Mouse (Mus musculus): ENCODE measurements around the gene Tspan9. TPM values are rescaled to one million over a fixed set of nuclear protein-coding genes. Genes with fewer than 3 reads are reported as not detected.

Gene Tspan9
- polyA plus RNA-seq, 1 experiment from 2014 or later, result 62.6 TPM

- WGBS, result 65% methylated on average over 9 of the region's 9 CpGs
- H3K9ac ChIP-seq (ENCODE audit: low read depth, low read length), result no peak overlapping the region
- H3K9me3 ChIP-seq (ENCODE audit: control insufficient read depth, low read length), result no peaks in the 10 kb centered on the region
- H3K4me1 ChIP-seq (ENCODE audit: control insufficient read depth, insufficient read depth, low read depth, low read length), result no peaks in the 10 kb centered on the region
- peak; percentile 86 for ATAC-seq
- H3K4me2 ChIP-seq (ENCODE audit: low read length), result no peak overlapping the region
- H3K27ac ChIP-seq (ENCODE audit: low read depth, low read length), result no peak overlapping the region
- H3K36me3 ChIP-seq (ENCODE audit: control insufficient read depth, insufficient read depth, low read length), result no peaks in the 10 kb centered on the region
- H3K27me3 ChIP-seq (replicated peaks; ENCODE audit: control insufficient read depth, insufficient read depth, low read length), result no peaks in the 10 kb centered on the region
- H3K4me3 ChIP-seq (ENCODE audit: low read length), result no peak overlapping the region
These were observed 197.7 kb downstream of the Tspan9 start for GRCm38 (mm10) chr6:127945725-127946124.

GRCm38 (mm10) chr6:127942421-127942820, 201.0 kb downstream of the Tspan9 start:
- Histone ChIP-seq H3K9ac (ENCODE audit: low read depth, low read length) (no peak overlapping the region), H3K36me3 (ENCODE audit: control insufficient read depth, insufficient read depth, low read length) (no peaks in the 10 kb centered on the region), H3K27me3 (replicated peaks; ENCODE audit: control insufficient read depth, insufficient read depth, low read length) (no peaks in the 10 kb centered on the region), H3K27ac (ENCODE audit: low read depth, low read length) (no peak overlapping the region), H3K4me1 (ENCODE audit: control insufficient read depth, insufficient read depth, low read depth, low read length) (no peaks in the 10 kb centered on the region), H3K4me3 (ENCODE audit: low read length) (no peak overlapping the region), H3K4me2 (ENCODE audit: low read length) (no peak overlapping the region), H3K9me3 (ENCODE audit: control insufficient read depth, low read length) (no peaks in the 10 kb centered on the region)
- 90% methylated on average over 8 of the region's 8 CpGs for whole genome bisulfite sequencing
- ATAC-seq, result no peak

DNA sequence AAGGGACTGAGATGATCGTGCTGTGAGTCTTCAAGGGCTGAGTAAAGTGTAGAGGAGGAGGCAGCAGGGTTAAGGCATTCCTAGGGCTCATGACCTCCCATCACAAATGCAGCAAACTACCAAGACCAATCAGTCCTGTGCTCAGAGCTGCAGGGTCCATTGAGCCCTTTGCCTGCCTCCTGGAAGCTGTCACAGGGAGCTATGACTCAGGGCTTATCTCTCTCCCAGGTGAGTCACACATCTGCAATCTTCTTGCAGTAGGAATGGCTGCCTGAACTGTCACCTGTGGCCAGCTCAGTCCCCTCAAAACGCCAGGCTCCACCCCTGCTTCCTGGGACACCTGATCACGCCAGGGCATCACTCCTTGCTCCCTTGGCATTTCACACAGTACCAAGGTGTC, 208.3 kb downstream of the Tspan9 start:
- ATAC-seq, result no peak
- Histone ChIP-seq H3K27me3 (replicated peaks; ENCODE audit: control insufficient read depth, insufficient read depth, low read length) (no peaks in the 10 kb centered on the region), H3K4me2 (ENCODE audit: low read length) (no peak overlapping the region), H3K9me3 (ENCODE audit: control insufficient read depth, low read length) (no peaks in the 10 kb centered on the region), H3K4me3 (ENCODE audit: low read length) (no peak overlapping the region), H3K36me3 (ENCODE audit: control insufficient read depth, insufficient read depth, low read length) (no peaks in the 10 kb centered on the region), H3K4me1 (ENCODE audit: control insufficient read depth, insufficient read depth, low read depth, low read length) (peaks cover 5% of the 10 kb centered on the region), H3K27ac (ENCODE audit: low read depth, low read length) (no peak overlapping the region), H3K9ac (ENCODE audit: low read depth, low read length) (no peak overlapping the region)
- WGBS, result 88% methylated on average over 3 of the region's 3 CpGs

- 79% methylated on average over 5 of the region's 5 CpGs for WGBS
- no peak overlapping the region for H3K9ac ChIP-seq (ENCODE audit: low read depth, low read length)
- no peak overlapping the region for H3K4me2 ChIP-seq (ENCODE audit: low read length)
- H3K27me3 ChIP-seq (replicated peaks; ENCODE audit: control insufficient read depth, insufficient read depth, low read length), result no peaks in the 10 kb centered on the region
- H3K4me1 ChIP-seq (ENCODE audit: control insufficient read depth, insufficient read depth, low read depth, low read length), result peaks cover 5% of the 10 kb centered on the region
- no peak overlapping the region for H3K4me3 ChIP-seq (ENCODE audit: low read length)
- no peak overlapping the region for H3K27ac ChIP-seq (ENCODE audit: low read depth, low read length)
- H3K9me3 ChIP-seq (ENCODE audit: control insufficient read depth, low read length), result no peaks in the 10 kb centered on the region
- ATAC-seq, result no peak
- H3K36me3 ChIP-seq (ENCODE audit: control insufficient read depth, insufficient read depth, low read length), result no peaks in the 10 kb centered on the region
These were observed 209.6 kb downstream of the Tspan9 start for GRCm38 (mm10) chr6:127933841-127934240.

- Histone ChIP-seq H3K4me3 (ENCODE audit: low read length) (no peak overlapping the region), H3K27ac (ENCODE audit: low read depth, low read length) (no peak overlapping the region), H3K9ac (ENCODE audit: low read depth, low read length) (no peak overlapping the region), H3K9me3 (ENCODE audit: control insufficient read depth, low read length) (no peaks in the 10 kb centered on the region), H3K27me3 (replicated peaks; ENCODE audit: control insufficient read depth, insufficient read depth, low read length) (no peaks in the 10 kb centered on the region), H3K4me2 (ENCODE audit: low read length) (no peak overlapping the region), H3K4me1 (ENCODE audit: control insufficient read depth, insufficient read depth, low read depth, low read length) (peaks cover 5% of the 10 kb centered on the region), H3K36me3 (ENCODE audit: control insufficient read depth, insufficient read depth, low read length) (no peaks in the 10 kb centered on the region)
- no peak for ATAC-seq
- 54% methylated on average over 5 of the region's 5 CpGs for WGBS
These were observed 210.7 kb downstream of the Tspan9 start for GRCm38 (mm10) chr6:127932697-127933096.

GRCm38 (mm10) chr6:127928682-127929081, 214.7 kb downstream of the Tspan9 start:
- ATAC-seq, result no peak
- H3K9ac ChIP-seq (ENCODE audit: low read depth, low read length), result no peak overlapping the region
- no peak overlapping the region for H3K4me2 ChIP-seq (ENCODE audit: low read length)
- peaks cover 7% of the 10 kb centered on the region for H3K4me1 ChIP-seq (ENCODE audit: control insufficient read depth, insufficient read depth, low read depth, low read length)
- no peaks in the 10 kb centered on the region for H3K36me3 ChIP-seq (ENCODE audit: control insufficient read depth, insufficient read depth, low read length)
- no peaks in the 10 kb centered on the region for H3K9me3 ChIP-seq (ENCODE audit: control insufficient read depth, low read length)
- 83% methylated on average over 5 of the region's 5 CpGs for WGBS
- H3K4me3 ChIP-seq (ENCODE audit: low read length), result no peak overlapping the region
- no peak overlapping the region for H3K27ac ChIP-seq (ENCODE audit: low read depth, low read length)
- no peaks in the 10 kb centered on the region for H3K27me3 ChIP-seq (replicated peaks; ENCODE audit: control insufficient read depth, insufficient read depth, low read length)

DNA sequence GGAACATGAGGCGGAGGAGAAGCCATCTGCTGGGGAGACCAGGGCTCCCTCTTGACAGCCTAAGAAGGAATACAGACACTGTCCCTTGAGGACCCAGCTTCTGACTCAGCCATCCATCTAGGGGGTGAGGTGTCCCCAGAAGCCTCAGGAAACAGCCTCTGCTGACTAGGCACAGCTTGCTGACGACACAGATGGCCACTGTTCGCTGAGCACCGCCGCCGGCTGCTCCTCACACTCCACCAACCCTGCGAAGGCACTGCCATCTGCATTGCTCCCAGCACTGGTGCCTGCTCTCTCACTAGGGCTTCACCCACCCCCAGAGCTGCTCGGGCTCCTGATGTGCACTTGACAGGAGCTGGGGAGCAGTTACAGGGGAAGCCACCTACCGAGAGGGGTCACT, 217.5 kb downstream of the Tspan9 start:
- Histone ChIP-seq H3K4me2 (ENCODE audit: low read length) (no peak overlapping the region), H3K36me3 (ENCODE audit: control insufficient read depth, insufficient read depth, low read length) (no peaks in the 10 kb centered on the region), H3K9me3 (ENCODE audit: control insufficient read depth, low read length) (no peaks in the 10 kb centered on the region), H3K27ac (ENCODE audit: low read depth, low read length) (no peak overlapping the region), H3K27me3 (replicated peaks; ENCODE audit: control insufficient read depth, insufficient read depth, low read length) (no peaks in the 10 kb centered on the region; the same call in 1 of the 2 replicates), H3K4me3 (ENCODE audit: low read length) (no peak overlapping the region), H3K4me1 (ENCODE audit: control insufficient read depth, insufficient read depth, low read depth, low read length) (0 out of 2 replicates have a peak, but pooled peaks cover 2% of the 10 kb centered on the region), H3K9ac (ENCODE audit: low read depth, low read length) (no peak overlapping the region)
- 46% methylated on average over 9 of the region's 9 CpGs for whole genome bisulfite sequencing
- ATAC-seq, result peak; percentile 65

DNA sequence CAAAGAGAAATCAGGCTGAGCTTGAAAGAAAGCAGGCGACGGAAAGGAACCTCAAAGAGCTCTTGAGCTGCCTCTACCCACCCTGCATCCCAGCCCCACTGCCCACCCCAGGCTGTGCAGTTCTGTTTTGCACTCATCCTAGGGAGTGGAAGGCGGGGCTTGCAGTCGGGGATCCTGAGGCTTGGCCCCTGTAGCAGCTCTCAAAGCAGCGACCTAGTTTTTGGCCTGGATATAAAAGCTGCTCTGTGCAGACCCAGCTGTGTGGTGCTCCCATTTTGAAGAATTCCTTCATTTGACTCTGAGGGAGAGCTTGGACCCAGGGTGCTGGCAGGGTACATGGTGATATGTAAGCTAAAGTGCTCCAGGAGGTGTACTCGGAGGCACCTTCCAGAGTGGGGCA, 218.6 kb downstream of the Tspan9 start:
- no peak overlapping the region for H3K4me2 ChIP-seq (ENCODE audit: low read length)
- H3K4me1 ChIP-seq (ENCODE audit: control insufficient read depth, insufficient read depth, low read depth, low read length), result 0 out of 2 replicates have a peak, but pooled peaks cover 2% of the 10 kb centered on the region
- no peaks in the 10 kb centered on the region for H3K9me3 ChIP-seq (ENCODE audit: control insufficient read depth, low read length)
- no peak for ATAC-seq
- H3K9ac ChIP-seq (ENCODE audit: low read depth, low read length), result no peak overlapping the region
- no peaks in the 10 kb centered on the region; the same call in 1 of the 2 replicates for H3K27me3 ChIP-seq (replicated peaks; ENCODE audit: control insufficient read depth, insufficient read depth, low read length)
- no peak overlapping the region for H3K4me3 ChIP-seq (ENCODE audit: low read length)
- no peak overlapping the region for H3K27ac ChIP-seq (ENCODE audit: low read depth, low read length)
- WGBS, result 73% methylated on average over 6 of the region's 6 CpGs
- H3K36me3 ChIP-seq (ENCODE audit: control insufficient read depth, insufficient read depth, low read length), result no peaks in the 10 kb centered on the region

- H3K27ac ChIP-seq (ENCODE audit: low read depth, low read length), result no peak overlapping the region
- WGBS, result 76% methylated on average over 9 of the region's 9 CpGs
- no peaks in the 10 kb centered on the region for H3K9me3 ChIP-seq (ENCODE audit: control insufficient read depth, low read length)
- H3K27me3 ChIP-seq (replicated peaks; ENCODE audit: control insufficient read depth, insufficient read depth, low read length), result no peaks in the 10 kb centered on the region; the same call in 1 of the 2 replicates
- no peak overlapping the region for H3K4me2 ChIP-seq (ENCODE audit: low read length)
- no peak overlapping the region for H3K9ac ChIP-seq (ENCODE audit: low read depth, low read length)
- H3K4me1 ChIP-seq (ENCODE audit: control insufficient read depth, insufficient read depth, low read depth, low read length), result 0 out of 2 replicates have a peak, but pooled peaks cover 2% of the 10 kb centered on the region
- no peak overlapping the region for H3K4me3 ChIP-seq (ENCODE audit: low read length)
- no peaks in the 10 kb centered on the region for H3K36me3 ChIP-seq (ENCODE audit: control insufficient read depth, insufficient read depth, low read length)
- ATAC-seq, result no peak
These were observed 220.1 kb downstream of the Tspan9 start for GRCm38 (mm10) chr6:127923296-127923695.

- ATAC-seq, result no peak
- WGBS, result 52% methylated on average over 9 of the region's 9 CpGs
- 0 out of 2 replicates have a peak, but pooled peaks cover 2% of the 10 kb centered on the region for H3K4me1 ChIP-seq (ENCODE audit: control insufficient read depth, insufficient read depth, low read depth, low read length)
- H3K4me2 ChIP-seq (ENCODE audit: low read length), result no peak overlapping the region
- no peaks in the 10 kb centered on the region; the same call in 1 of the 2 replicates for H3K27me3 ChIP-seq (replicated peaks; ENCODE audit: control insufficient read depth, insufficient read depth, low read length)
- no peak overlapping the region for H3K27ac ChIP-seq (ENCODE audit: low read depth, low read length)
- H3K36me3 ChIP-seq (ENCODE audit: control insufficient read depth, insufficient read depth, low read length), result no peaks in the 10 kb centered on the region
- H3K9ac ChIP-seq (ENCODE audit: low read depth, low read length), result no peak overlapping the region
- no peak overlapping the region for H3K4me3 ChIP-seq (ENCODE audit: low read length)
- H3K9me3 ChIP-seq (ENCODE audit: control insufficient read depth, low read length), result no peaks in the 10 kb centered on the region
These were observed 221.4 kb downstream of the Tspan9 start for GRCm38 (mm10) chr6:127921996-127922395.
